Mouse (Mus musculus) Patski (cell line): Measurements from ENCODE around the gene Man1a. TPM values are rescaled to one million over a fixed set of nuclear protein-coding genes. Genes with fewer than 3 reads are reported as not detected.

Source experiments
- ATAC-seq: fragments of 100-300 bp; one replicate; pipeline ENCODE4 v1.8.0; 2021
- CTCF ChIA-PET: fragments of 350-600 bp; sonication (Branson Sonifier 250); formaldehyde crosslinking; loops from one replicate; lab custom pipeline; 2022; ENCODE audit warnings: inconsistent platforms; lab: Charles Lee
- POLR2A ChIA-PET: fragments of 350-600 bp; sonication (Branson Sonifier 250); formaldehyde crosslinking; loops from one replicate; lab custom pipeline; 2022; ENCODE audit warnings: antibody characterized with exemption, inconsistent platforms; lab: Charles Lee
- DNase-seq: peaks from one replicate; pipeline ENCODE4 v3.0.0-alpha.2; 2011; ENCODE audit warnings: low read depth, low spot score
- H3K27me3 ChIP-seq: fragments of 371-371 bp; one replicate; pipeline ENCODE4 v1.5.1; 2021
- CTCF ChIP-seq: fragments of 100-300 bp; IDR thresholded peaks from one replicate; pipeline ENCODE4 v1.5.1; 2021
- in situ Hi-C: fragments of 300-500 bp; cut with MboI; formaldehyde crosslinking; loops from 3 replicates; pipeline ENCODE4 v1.11.1; 2018; ENCODE audit warnings: low pct_unique_long_range_greater_than_20kb, mixed read lengths
- polyA plus RNA-seq: library from polyadenylated mRNA; unstranded; gene quantifications from one replicate; pipeline ENCODE4 v1.2.3, GENCODE M21; 2021

The Man1a gene
- polyA plus RNA-seq, 1 experiment from 2014 or later, result 8.5 TPM

- in situ Hi-C loops, result no loop called here
- no peak for DNase-seq
- CTCF ChIA-PET, result no interaction called here
- H3K27me3 ChIP-seq, result no peaks in the 10 kb centered on the region
- TF ChIP-seq CTCF, result no peak
- no peak for ATAC-seq
- POLR2A ChIA-PET, result no interaction called here
Observed at GRCm38 (mm10) chr10:53990434-53990833, 86.0 kb downstream of the Man1a start.

DNA sequence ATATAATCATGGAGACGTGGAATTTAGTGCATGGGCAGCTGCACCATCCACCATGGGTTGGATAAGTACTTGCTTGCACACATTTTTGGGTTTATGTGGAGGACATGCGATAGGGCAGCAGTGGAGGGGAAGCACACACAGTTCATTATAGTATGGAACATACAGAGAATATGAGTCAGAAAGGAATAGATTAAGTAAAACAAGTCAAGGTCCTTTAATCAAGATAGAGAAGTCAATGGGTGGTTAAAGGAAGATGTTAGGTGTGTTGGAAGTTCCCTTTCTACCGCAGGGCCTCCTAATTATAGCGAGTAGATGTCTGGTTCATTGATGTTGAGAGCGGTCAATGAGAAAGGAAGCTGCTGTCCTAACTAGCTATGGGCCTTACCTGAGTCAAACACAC, 91.5 kb downstream of the Man1a start:
- no peak for ATAC-seq
- H3K27me3 ChIP-seq, result no peaks in the 10 kb centered on the region
- TF ChIP-seq CTCF, result no peak
- no peak for DNase-seq
- CTCF ChIA-PET, result no interaction called here
- in situ Hi-C loops, result no loop called here
- POLR2A ChIA-PET, result no interaction called here

DNA sequence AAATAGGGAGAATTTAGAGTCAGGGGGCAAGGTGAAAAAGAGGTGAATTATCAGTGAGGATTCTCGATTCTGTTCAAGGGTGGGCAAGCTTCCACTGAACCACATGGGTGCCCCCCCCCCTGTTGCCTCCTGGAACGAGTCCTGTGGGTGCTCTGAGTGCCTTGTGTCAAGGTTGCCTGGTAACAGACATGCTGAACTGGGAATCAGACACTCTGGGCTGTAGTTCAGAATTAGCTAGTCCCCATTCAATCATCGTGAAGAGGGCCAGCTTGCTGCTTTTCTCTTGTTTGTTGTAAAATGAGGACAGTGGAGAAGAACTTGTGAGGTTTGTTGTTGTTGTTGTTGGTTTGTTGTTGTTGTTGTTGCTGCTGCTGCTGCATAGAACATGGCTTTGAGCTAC, 92.3 kb downstream of the Man1a start:
- no peak for TF ChIP-seq CTCF
- in situ Hi-C loops, result no loop called here

DNA sequence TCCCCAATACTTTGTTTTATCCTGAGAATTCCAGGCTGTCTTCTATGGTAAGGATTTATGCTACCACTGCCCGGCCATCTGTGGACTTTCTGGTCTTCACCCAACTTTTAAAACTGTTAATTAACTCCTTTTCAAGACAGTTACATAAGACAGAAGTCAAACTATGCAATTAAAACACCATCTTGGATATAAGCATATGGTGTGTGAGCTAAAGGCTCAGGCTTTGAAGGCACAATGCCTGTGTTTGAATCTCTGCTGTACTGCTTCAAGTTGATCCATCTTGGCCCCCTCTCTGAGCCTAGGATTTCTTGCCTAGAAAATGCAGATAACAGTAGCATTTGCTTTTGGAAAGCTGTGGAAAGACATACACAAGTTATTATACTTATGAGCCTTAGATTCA, 97.8 kb downstream of the Man1a start:
- ChIA-PET POLR2A (no interaction called here), CTCF (interaction anchor here (1.6 kb wide), 1 partner anchor 18 kb away, joined by 4 read pairs; no protein-coding TSS in a partner anchor)
- TF ChIP-seq CTCF, result no peak
- in situ Hi-C loops, result no loop called here
- DNase-seq (no peak), ATAC-seq (no peak)
- H3K27me3 ChIP-seq, result no peaks in the 10 kb centered on the region

More for the DNA sequence above, 92.3 kb downstream of the Man1a start:
- DNase-seq (no peak), ATAC-seq (no peak)
- no peaks in the 10 kb centered on the region for H3K27me3 ChIP-seq
- ChIA-PET CTCF (no interaction called here), POLR2A (no interaction called here)

GRCm38 (mm10) chr10:53974180-53974579, 102.2 kb downstream of the Man1a start:
- H3K27me3 ChIP-seq, result no peaks in the 10 kb centered on the region
- in situ Hi-C loops, result no loop called here
- DNase-seq (no peak), ATAC-seq (no peak)
- no peak for TF ChIP-seq CTCF
- ChIA-PET CTCF (no interaction called here), POLR2A (no interaction called here)

DNA sequence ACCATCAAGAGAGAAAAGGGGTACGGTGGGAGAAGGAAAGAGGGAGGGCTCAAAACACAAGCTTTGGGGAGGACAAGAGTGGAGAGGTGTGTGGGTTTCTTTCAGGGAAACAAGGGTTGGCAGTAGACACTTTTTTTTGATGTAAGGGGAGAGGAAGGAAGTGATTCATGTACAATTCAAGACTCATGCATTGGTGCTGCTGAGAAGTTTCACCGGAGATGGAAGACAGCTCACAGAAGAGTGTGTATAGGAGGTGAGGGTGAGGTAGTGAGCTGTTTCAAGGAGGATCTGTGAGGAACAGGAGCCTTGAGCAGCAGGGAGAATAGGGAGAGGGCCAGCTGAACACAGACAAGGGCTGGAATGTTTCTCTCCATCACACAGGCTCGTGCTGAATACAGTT, 116.7 kb downstream of the Man1a start:
- H3K27me3 ChIP-seq, result no peaks in the 10 kb centered on the region
- ChIA-PET CTCF (interaction anchor here (1.6 kb wide), 1 partner anchor 18 kb away, joined by 4 read pairs; no protein-coding TSS in a partner anchor), POLR2A (no interaction called here)
- DNase-seq, result no peak
- no peak for ATAC-seq
- no peak for TF ChIP-seq CTCF
- in situ Hi-C loops, result no loop called here

DNA sequence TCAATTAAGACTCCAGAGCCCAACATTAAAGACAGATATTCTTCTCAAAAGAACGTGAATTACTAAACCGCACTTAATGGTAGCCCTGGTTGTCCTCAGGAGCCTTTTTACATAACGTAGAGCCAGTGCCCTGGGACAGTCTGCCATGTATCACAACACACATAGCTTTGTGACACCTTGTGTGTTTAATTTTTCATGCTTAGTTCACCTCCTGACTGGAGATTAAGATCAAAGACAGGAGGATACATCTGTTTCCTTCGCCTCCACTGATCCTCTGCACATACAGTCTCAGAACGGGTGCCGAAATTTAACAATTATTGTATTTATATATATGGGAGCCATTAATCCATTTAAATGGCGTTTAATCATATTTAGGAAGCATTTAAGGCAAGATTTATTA, 134.8 kb downstream of the Man1a start:
- POLR2A ChIA-PET, result no interaction called here
- ATAC-seq (no peak), DNase-seq (no peak)
- no peak for TF ChIP-seq CTCF
- in situ Hi-C loops, result no loop called here
- CTCF ChIA-PET, result no interaction called here
- H3K27me3 ChIP-seq, result no peaks in the 10 kb centered on the region

DNA sequence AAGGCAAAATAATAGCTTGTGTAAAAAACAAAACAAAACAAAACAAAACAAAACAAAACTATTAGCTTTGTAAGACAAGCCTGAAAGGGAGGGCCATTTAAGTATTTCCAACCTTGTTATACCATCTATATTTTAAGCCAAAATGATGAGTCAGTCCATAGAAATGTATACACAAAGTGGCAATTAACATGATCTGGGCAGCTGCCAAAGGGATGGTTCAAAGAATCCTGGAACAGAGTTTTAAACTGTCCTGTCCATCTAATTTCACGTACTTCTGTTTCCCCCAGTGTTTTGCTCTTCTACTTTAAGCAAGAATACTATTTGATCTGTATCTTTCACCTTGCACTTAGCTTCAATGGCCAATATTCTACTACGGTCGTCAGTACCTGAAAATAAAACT, 138.2 kb downstream of the Man1a start:
- DNase-seq (no peak), ATAC-seq (no peak)
- in situ Hi-C loops, result no loop called here
- CTCF ChIA-PET, result no interaction called here
- POLR2A ChIA-PET, result no interaction called here
- H3K27me3 ChIP-seq, result no peaks in the 10 kb centered on the region
- no peak for TF ChIP-seq CTCF

DNA sequence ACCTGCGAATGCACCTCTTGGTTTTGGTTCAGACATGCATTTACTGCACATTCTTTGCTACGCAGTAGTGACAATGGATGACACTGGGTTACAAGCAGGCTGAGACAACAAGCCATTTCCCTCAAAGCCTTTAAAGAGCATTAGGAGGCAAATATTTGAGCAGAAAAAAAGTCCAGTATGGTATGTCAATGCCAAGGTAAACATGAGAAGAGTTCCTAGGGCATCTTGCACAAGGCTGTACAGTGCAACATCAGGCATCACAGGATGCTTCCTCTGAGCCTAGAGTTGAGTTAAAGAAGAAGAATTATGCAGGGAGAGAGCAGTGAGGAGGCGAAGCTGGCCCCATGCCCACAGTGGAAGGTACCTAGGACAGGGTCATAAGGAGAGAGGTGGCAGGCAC, 140.3 kb downstream of the Man1a start:
- CTCF ChIA-PET, result no interaction called here
- DNase-seq (no peak), ATAC-seq (no peak)
- no peaks in the 10 kb centered on the region for H3K27me3 ChIP-seq
- in situ Hi-C loops, result no loop called here
- TF ChIP-seq CTCF, result no peak
- POLR2A ChIA-PET, result no interaction called here

DNA sequence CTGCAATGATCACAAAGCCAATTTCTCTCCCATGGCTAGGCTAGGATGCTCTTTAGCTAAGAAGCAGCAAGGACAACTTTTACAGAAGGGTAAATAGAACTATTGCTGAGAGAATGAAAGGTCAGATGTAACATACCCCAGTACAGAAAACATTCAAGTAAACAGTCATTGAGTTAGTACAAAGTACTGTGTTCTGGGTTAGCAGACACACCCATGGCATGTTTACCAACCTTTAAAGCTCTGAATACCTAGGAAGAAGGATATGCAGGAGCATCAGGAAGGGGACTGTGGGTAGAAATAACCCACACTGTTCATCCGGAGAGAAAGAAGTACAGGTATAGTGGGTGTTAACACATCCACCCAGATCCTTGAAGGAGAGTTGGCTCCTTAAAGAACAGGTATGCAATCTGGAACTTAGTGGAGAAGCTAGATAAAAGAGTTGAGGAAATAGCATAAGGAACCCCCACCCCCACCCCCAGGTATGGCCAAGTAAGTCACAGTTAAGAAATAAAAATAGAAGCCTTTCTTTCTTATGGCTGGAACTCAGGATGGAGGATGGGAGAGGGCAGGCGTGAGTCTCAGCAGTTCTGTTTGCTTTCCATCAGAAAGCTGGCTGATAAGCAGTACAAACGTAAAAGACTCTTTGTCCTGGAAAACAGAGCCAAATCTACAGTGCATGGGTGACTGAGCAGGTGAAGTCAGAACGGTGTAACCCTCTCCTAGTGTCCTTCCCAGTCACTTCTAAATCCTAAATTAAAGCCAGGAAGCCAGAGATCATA, 146.5 kb downstream of the Man1a start:
- in situ Hi-C loops, result no loop called here
- CTCF ChIA-PET, result no interaction called here
- POLR2A ChIA-PET, result no interaction called here
- ATAC-seq, result no peak
- H3K27me3 ChIP-seq, result no peaks in the 10 kb centered on the region
- no peak for DNase-seq
- no peak for TF ChIP-seq CTCF

DNA sequence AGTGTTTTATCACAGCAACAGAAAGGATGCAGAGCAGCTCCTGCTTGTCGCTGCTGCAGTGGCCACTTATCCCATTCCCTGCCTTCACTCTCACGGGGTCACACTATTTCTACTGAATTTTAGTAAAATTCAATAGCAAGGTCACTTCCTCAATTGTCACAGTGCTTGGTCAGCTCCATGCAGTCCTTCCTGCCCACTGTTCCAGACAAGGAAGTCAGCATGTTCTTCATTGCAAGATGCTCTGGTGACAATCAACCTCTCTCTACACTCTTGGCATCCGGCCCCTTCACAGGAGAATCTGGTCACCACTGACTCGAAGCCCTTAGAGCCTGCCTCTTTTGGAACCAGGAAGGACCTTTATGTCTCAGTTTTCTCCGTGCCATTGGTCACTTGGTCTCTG, 148.5 kb downstream of the Man1a start:
- TF ChIP-seq CTCF, result no peak
- POLR2A ChIA-PET, result no interaction called here
- in situ Hi-C loops, result no loop called here
- H3K27me3 ChIP-seq, result no peaks in the 10 kb centered on the region
- no peak for DNase-seq
- CTCF ChIA-PET, result no interaction called here
- no peak for ATAC-seq

DNA sequence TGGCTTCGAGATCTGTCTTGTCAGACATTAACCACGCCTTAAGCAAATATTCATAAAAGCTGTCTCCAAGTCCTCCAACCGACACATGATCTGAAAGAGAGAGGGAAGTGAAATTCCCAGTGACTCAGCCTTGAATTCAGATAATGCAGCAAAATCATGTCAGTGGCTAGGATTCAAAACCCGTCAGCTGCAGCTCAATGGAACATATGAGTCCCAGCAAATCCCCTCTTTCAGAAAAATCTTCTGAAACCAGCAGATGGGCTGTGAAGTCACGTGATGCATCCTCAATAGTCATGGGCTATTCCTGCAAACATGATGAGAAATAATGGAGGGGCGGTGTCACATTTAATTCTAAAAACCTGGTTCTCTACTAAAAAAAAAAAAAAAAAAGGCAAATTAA, 151.0 kb downstream of the Man1a start:
- no peak for ATAC-seq
- POLR2A ChIA-PET, result no interaction called here
- H3K27me3 ChIP-seq, result no peaks in the 10 kb centered on the region
- TF ChIP-seq CTCF, result no peak
- in situ Hi-C loops, result no loop called here
- DNase-seq, result no peak
- CTCF ChIA-PET, result no interaction called here
